Mouse (Mus musculus): ENCODE data around the gene Uts2r. TPM values are rescaled to one million over a fixed set of nuclear protein-coding genes. Genes with fewer than 3 reads are reported as not detected.

The Uts2r gene
- total and polyA plus RNA-seq, 3 experiments: not detected

DNA sequence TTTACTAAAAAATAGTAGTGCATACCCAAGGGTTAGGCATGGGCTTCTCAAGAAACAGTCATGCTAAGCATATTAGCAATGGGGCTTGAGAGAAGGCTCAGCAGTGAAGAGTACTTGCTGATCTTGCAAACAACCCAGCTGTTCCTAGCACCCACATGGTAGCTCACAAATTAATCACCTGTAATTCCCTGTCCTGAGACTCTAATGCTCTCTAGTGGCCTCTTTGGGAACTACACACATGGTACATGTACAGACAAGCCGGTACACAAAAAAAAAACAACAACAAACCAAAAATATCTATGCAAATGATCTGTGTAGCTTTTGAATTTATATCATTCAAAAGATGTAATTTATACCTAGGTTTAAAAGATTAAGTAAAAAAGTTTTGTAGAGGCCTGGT is 33.7 kb upstream of the Uts2r start (continued):
- peak; percentile 45 to 95 (median 89) for TF ChIP-seq CTCF (IDR thresholded peaks at IDR 0.05 in 2 of 3, conservative IDR thresholded peaks at IDR 0.05 in 1 of 3; ENCODE audit: control insufficient read depth in 1 of 3, insufficient read depth in 1 of 3, low read depth in 2 of 3, low read length in 3 of 3, poor library complexity in 1 of 3, severe bottlenecking in 1 of 3)
- TF ChIP-seq GABPA (IDR thresholded peaks at IDR 0.05; ENCODE audit: low read depth, low read length): no peak
- TF ChIP-seq POLR2AphosphoS2 (IDR thresholded peaks at IDR 0.05; ENCODE audit: low read length): no peak
- TF ChIP-seq KAT2A (conservative IDR thresholded peaks at IDR 0.05; ENCODE audit: low read depth, low read length): no peak
- 0 out of 2 replicates have a peak, but pooled peaks have one; percentile 23 for TF ChIP-seq TBP (IDR thresholded peaks at IDR 0.05; ENCODE audit: low read depth, low read length)
- no peak for TF ChIP-seq MYB (IDR thresholded peaks at IDR 0.05; ENCODE audit: low read depth, low read length)
- TF ChIP-seq CHD1 (IDR thresholded peaks at IDR 0.05; ENCODE audit: low read depth, low read length): no peak
- no peak for TF ChIP-seq HCFC1 (IDR thresholded peaks at IDR 0.05; ENCODE audit: low read depth, low read length)
- no peak for TF ChIP-seq GATA1 (IDR thresholded peaks at IDR 0.05; ENCODE audit: low read depth, low read length)
- peak; percentile 78 for TF ChIP-seq ZNF384 (IDR thresholded peaks at IDR 0.05; ENCODE audit: low read depth, low read length)
- no peak for TF ChIP-seq MEF2A (IDR thresholded peaks at IDR 0.05; ENCODE audit: extremely low read depth, insufficient replicate concordance, low read depth, low read length, poor library complexity, severe bottlenecking)
- TF ChIP-seq ZC3H11A (IDR thresholded peaks at IDR 0.05; ENCODE audit: low read depth, low read length): peak; percentile 87

DNA sequence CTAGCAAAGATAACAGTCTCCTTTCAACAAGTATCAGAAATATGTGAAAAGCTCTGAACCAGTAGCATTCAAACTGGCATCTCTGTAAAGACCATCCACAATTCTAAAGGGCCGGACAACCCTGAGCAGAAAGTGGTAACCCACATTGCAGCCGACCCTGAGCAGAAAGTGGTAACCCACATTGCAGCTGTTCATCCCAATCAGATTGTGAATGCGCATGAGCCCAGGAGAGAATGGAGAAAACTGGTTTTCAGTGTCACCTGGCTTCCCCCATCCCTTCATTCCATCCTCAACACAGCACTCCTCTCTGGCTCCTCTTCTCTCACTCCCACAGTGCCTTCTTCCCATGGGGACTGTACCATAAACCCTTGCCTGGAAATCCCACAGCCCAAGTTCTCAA is 32.6 kb upstream of the Uts2r start:
- Histone ChIP-seq H3K36me3 (ENCODE audit: control insufficient read depth in 1 of 2, insufficient read depth in 2 of 2, low read length in 2 of 2) (peaks cover 0 to 18% of the 10 kb centered on the region in 2 experiments; a peak in 2 of 4 replicates), H3K79me2 (ENCODE audit: control insufficient read depth, insufficient read depth, low read length, poor library complexity) (no peaks in the 10 kb centered on the region), H3K9ac (ENCODE audit: control insufficient read depth, low read depth, low read length, poor library complexity, severe bottlenecking) (no peak overlapping the region), H3K4me3 (ENCODE audit: control insufficient read depth in 1 of 2, insufficient read depth in 1 of 2, low read depth in 2 of 2, low read length in 2 of 2) (no peak overlapping the region), H3K4me1 (ENCODE audit: control insufficient read depth in 1 of 2, insufficient read depth in 2 of 2, low read length in 2 of 2) (peaks cover 5 to 22% of the 10 kb centered on the region in 2 experiments), H3K27ac (ENCODE audit: control insufficient read depth, low read depth, low read length) (no peak overlapping the region), H3K9me3 (replicated peaks; ENCODE audit: insufficient read depth, low read length) (no peaks in the 10 kb centered on the region), H3K27me3 (ENCODE audit: control insufficient read depth in 1 of 2, insufficient read depth in 2 of 2, low read length in 2 of 2) (peaks cover 0 to 2% of the 10 kb centered on the region in 2 experiments; a peak in 2 of 4 replicates)
- no peak for TF ChIP-seq MXI1 (IDR thresholded peaks at IDR 0.05; ENCODE audit: low read depth, low read length)
- no peak for TF ChIP-seq MAX (IDR thresholded peaks at IDR 0.05; ENCODE audit: low read length)
- DNase-seq (ENCODE audit: low read depth, low spot score): no peak

DNA sequence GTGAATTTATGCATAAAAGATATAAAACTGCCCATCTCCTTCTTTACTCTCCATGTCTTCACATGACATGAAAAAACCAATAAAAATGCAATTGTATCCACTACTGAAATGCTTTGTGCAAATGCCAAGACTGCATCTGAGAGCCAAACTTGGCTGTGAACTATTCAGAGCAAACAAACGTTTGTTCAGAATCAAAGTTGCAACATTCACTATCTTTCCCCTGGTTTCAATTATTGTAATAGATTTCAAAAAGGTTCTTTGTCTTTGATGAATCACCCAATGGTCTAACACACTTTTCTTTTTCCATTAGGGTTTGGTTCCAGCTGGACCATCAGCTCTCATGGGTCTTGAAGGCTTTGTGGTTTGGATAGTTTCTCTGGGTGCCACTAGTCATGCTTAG is 30.5 kb upstream of the Uts2r start:
- H3K79me2 ChIP-seq (ENCODE audit: control insufficient read depth, insufficient read depth, low read length, poor library complexity): no peaks in the 10 kb centered on the region
- no peak overlapping the region for H3K4me3 ChIP-seq (ENCODE audit: control insufficient read depth in 1 of 2, insufficient read depth in 1 of 2, low read depth in 2 of 2, low read length in 2 of 2)
- H3K27me3 ChIP-seq (ENCODE audit: control insufficient read depth in 1 of 2, insufficient read depth in 2 of 2, low read length in 2 of 2): peaks cover under 1 to 13% of the 10 kb centered on the region in 2 experiments
- DNase-seq (ENCODE audit: low read depth, low spot score): no peak
- no peak overlapping the region for H3K27ac ChIP-seq (ENCODE audit: control insufficient read depth, low read depth, low read length)
- H3K4me1 ChIP-seq (ENCODE audit: control insufficient read depth in 1 of 2, insufficient read depth in 2 of 2, low read length in 2 of 2): peaks cover 5 to 7% of the 10 kb centered on the region in 2 experiments
- no peaks in the 10 kb centered on the region for H3K9me3 ChIP-seq (replicated peaks; ENCODE audit: insufficient read depth, low read length)
- peaks cover 0 to 9% of the 10 kb centered on the region in 2 experiments; a peak in 2 of 4 replicates for H3K36me3 ChIP-seq (ENCODE audit: control insufficient read depth in 1 of 2, insufficient read depth in 2 of 2, low read length in 2 of 2)
- no peak for TF ChIP-seq MAX (IDR thresholded peaks at IDR 0.05; ENCODE audit: low read length)
- no peak for TF ChIP-seq TAL1 (IDR thresholded peaks at IDR 0.05; ENCODE audit: low read length)
- no peak for TF ChIP-seq TCF12 (IDR thresholded peaks at IDR 0.05; ENCODE audit: low read depth, low read length)
- no peak for TF ChIP-seq MXI1 (IDR thresholded peaks at IDR 0.05; ENCODE audit: low read depth, low read length)
- TF ChIP-seq MEF2A (IDR thresholded peaks at IDR 0.05; ENCODE audit: extremely low read depth, insufficient replicate concordance, low read depth, low read length, poor library complexity, severe bottlenecking): no peak
- TF ChIP-seq JUND (IDR thresholded peaks at IDR 0.05; ENCODE audit: low read depth, low read length): no peak
- no peak for TF ChIP-seq UBTF (IDR thresholded peaks at IDR 0.05; ENCODE audit: borderline replicate concordance, insufficient read depth, low read depth, low read length)
- no peak for TF ChIP-seq ZMIZ1 (IDR thresholded peaks at IDR 0.05; ENCODE audit: low read depth, low read length)
- no peak for TF ChIP-seq SIN3A (IDR thresholded peaks at IDR 0.05; ENCODE audit: low read length)
- TF ChIP-seq ETS1 (IDR thresholded peaks at IDR 0.05; ENCODE audit: low read depth, low read length): no peak
- TF ChIP-seq CHD1 (IDR thresholded peaks at IDR 0.05; ENCODE audit: low read depth, low read length): no peak
- TF ChIP-seq ZKSCAN1 (IDR thresholded peaks at IDR 0.05; ENCODE audit: low read depth, low read length): no peak
- TF ChIP-seq BHLHE40 (IDR thresholded peaks at IDR 0.05; ENCODE audit: borderline replicate concordance, low read depth, low read length): no peak
- no peak for TF ChIP-seq POLR2AphosphoS2 (IDR thresholded peaks at IDR 0.05; ENCODE audit: low read length)
- TF ChIP-seq USF1 (IDR thresholded peaks at IDR 0.05; ENCODE audit: low read depth, low read length): no peak
- TF ChIP-seq TBP (IDR thresholded peaks at IDR 0.05; ENCODE audit: low read depth, low read length): no peak
- TF ChIP-seq NELFE (IDR thresholded peaks at IDR 0.05; ENCODE audit: low read depth, low read length): no peak
- TF ChIP-seq ELF1 (IDR thresholded peaks at IDR 0.05; ENCODE audit: low read depth, low read length): no peak
- no peak overlapping the region for H3K9ac ChIP-seq (ENCODE audit: control insufficient read depth, low read depth, low read length, poor library complexity, severe bottlenecking)
